Mouse (Mus musculus) heart, embryonic 13.5 days (tissue): ENCODE data around the gene Hnrnpa1. TPM values are rescaled to one million over a fixed set of nuclear protein-coding genes. Genes with fewer than 3 reads are reported as not detected.
"Not testable (repeated sequence)": the region's sequence is repeated elsewhere in the genome, so short reads cannot be mapped to it uniquely, and the experiment has no call there.

Source experiments
- ATAC-seq: fragments of 200-750 bp; cut with Nextera tagmentation; 2 replicates; pipeline ENCODE4 v1.8.0; 2017; ENCODE audit warnings: moderate TSS enrichment; ENCODE audit not compliant: insufficient number of reproducible peaks, low FRiP score, low TSS enrichment; ENCODE audit errors: extremely low read depth
- H3K27ac ChIP-seq: fragments of 300-500 bp; sonication (generic); replicated peaks from 2 replicates; pipeline ENCODE4 v1.5.1; 2015; ENCODE audit warnings: moderate library complexity, mild to moderate bottlenecking, inconsistent platforms
- H3K27me3 ChIP-seq: fragments of 300-500 bp; sonication (generic); replicated peaks from 2 replicates; pipeline ENCODE4 v1.6.1; 2015; ENCODE audit warnings: mild to moderate bottlenecking, inconsistent platforms
- H3K36me3 ChIP-seq: fragments of 300-500 bp; sonication (generic); 2 replicates; pipeline ENCODE4 v1.6.1; 2015; ENCODE audit warnings: mild to moderate bottlenecking, inconsistent platforms
- H3K4me1 ChIP-seq: fragments of 300-500 bp; sonication (generic); 2 replicates; pipeline ENCODE4 v1.6.1; 2015; ENCODE audit warnings: inconsistent platforms
- H3K4me2 ChIP-seq: fragments of 300-500 bp; sonication (generic); 2 replicates; pipeline ENCODE4 v1.6.1; 2015; ENCODE audit warnings: inconsistent platforms, mild to moderate bottlenecking, moderate library complexity
- H3K4me3 ChIP-seq: fragments of 300-500 bp; sonication (generic); 2 replicates; pipeline ENCODE4 v1.5.1; 2015; ENCODE audit warnings: moderate library complexity, mild to moderate bottlenecking, inconsistent platforms
- H3K9ac ChIP-seq: fragments of 300-500 bp; sonication (generic); 2 replicates; pipeline ENCODE4 v1.6.1; 2015; ENCODE audit warnings: inconsistent platforms, mild to moderate bottlenecking, moderate library complexity
- H3K9me3 ChIP-seq: fragments of 300-500 bp; sonication (generic); 2 replicates; pipeline ENCODE4 v1.6.1; 2016; ENCODE audit warnings: inconsistent platforms
- whole genome bisulfite sequencing: fragments of 180-500 bp; shearing (Covaris S2); methylation state at CpG from one replicate; pipeline ENCODE4 v1.1.7; 2015; ENCODE audit warnings: mixed read lengths; 5-methylcytosine and 5-hydroxymethylcytosine counted together
- polyA plus RNA-seq: library from polyadenylated mRNA; unstranded; fragments of >200 nt; fragmentation: Nextera tagmentation; extraction: Ambion mirVana; gene quantifications from 2 replicates; pipeline ENCODE4 v1.2.1, GENCODE M21; 2015

The Hnrnpa1 gene
- polyA plus RNA-seq, 1 experiment from 2014 or later = 500 TPM

DNA sequence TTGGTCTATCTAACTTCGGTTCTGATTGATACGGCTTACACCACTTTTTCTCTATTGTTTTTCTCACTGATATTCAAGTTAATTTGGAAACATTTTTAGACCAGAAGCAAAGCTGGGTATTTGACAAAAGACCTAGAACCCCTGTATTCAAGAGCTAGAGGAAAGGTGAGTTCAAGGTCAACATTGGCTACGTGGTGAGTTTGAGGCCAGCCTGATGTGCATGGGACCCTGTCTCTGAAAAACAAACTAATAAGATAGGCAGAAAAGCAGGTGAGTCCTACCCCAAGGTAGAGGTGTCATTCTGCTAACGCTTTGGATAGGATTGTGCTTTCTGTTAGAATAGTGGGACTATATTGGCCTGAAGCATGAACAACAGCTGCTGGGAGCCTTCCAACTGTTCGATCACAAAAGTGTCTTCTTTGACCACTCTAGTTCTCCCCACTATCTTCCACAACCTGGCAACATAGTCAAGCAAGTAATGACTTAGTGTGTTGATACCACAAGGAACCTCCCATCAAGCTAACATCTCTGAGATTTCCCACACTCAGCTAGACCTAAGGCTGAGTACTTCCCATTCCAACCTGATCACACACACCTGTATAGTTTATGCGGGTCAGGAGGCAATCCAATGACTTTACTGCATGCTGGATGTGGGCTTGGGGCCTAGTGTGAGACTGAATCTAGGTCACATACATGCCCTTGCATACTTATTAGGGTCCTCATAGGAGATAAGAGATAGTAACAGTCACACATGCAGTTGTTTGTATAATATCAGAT lies 16.2 kb downstream of the Hnrnpa1 start:
- H3K27ac ChIP-seq = no peak overlapping the region
- no peaks in the 10 kb centered on the region for H3K9me3 ChIP-seq
- peak overlapping the region; percentile 85 for H3K4me2 ChIP-seq
- WGBS = 85% methylated on average over 6 of the region's 6 CpGs
- no peaks in the 10 kb centered on the region for H3K36me3 ChIP-seq
- H3K27me3 ChIP-seq = no peaks in the 10 kb centered on the region
- peak overlapping the region; percentile 3; the same call in 1 of the 2 replicates for H3K4me3 ChIP-seq
- no peak for ATAC-seq
- H3K9ac ChIP-seq = no peak overlapping the region
- peaks cover 41% of the 10 kb centered on the region for H3K4me1 ChIP-seq

DNA sequence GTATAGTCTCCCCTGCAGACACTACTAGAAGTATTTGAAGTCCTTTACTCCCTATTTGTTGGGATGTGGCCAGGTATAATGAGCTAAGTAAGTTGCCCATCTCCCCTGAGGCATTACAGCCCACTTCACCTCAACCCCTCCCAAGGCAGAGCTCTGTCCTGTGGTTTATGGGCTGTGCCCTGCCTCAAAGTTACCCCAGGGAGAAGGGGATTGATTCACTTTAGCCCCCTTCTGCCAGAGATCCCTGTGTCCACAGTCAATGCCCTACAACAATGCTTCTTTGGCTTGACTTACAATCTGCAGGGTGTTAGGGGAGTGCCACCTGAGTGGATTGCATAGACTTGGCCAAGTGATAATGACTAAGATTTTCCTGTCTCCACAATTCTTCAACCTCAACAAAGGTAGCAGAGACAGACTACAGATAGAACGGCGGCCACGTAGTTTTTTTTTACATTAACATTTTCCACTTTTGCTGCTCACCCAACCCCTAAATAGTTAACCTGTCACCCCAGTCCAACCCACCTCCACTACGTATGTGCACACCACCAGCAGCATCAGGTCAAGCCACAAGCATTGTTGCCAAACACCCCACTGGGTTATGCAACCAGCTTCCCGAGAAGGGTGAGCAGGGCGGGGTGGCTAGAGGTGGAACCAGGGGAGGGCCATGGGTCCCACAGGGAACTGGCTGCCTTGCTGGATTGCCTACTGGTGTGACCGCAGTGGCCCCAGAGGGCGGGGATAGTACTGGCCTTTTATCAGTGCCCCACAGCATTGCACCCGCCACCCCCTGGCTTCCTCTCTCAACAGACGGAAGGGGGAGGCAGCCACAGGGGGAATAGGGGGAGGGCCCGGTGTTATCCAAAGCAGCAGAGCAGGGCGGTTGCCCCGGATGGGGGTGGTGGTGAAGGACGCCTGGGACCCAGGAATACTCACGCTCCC lies 17.8 kb downstream of the Hnrnpa1 start, which contains the start of gene Nfe2:
Nfe2 (minus strand) TSS at position 614 of the 939 bp plus-strand sequence.
- H3K36me3 ChIP-seq = no peaks in the 10 kb centered on the region
- peaks cover 41% of the 10 kb centered on the region for H3K4me1 ChIP-seq
- peak within 1 kb of the TSS; percentile 72 for H3K9ac ChIP-seq
- peak within 1 kb of the TSS; percentile 85 for H3K4me2 ChIP-seq
- peak; percentile 82 for ATAC-seq
- WGBS = 5% methylated on average over 15 of the region's 15 CpGs
- peak within 1 kb of the TSS; percentile 46 for H3K27ac ChIP-seq
- peak within 1 kb of the TSS; percentile 41 for H3K4me3 ChIP-seq
- no peaks in the 10 kb centered on the region for H3K9me3 ChIP-seq
- H3K27me3 ChIP-seq = no peaks in the 10 kb centered on the region

DNA sequence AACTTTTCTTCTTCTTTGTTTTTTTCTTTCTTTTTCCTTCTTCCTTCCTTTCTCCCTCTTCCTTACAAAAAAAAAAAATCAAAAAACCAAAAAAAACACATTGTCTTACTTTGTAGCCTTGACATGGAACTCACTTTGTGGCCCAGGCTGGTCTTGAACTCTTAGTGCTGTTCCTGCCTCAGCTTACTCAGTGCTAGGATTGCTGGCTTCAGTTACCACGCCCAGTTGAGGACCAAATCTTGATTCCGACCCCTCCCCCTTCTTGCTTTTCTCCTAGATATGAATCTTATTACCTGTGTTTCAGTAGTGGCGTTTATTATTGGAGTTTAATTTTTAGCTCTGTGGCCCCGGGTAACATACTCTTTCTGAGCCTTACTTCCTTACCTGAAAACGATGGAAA lies 18.9 kb downstream of the Hnrnpa1 start:
- no peaks in the 10 kb centered on the region for H3K36me3 ChIP-seq
- no peaks in the 10 kb centered on the region for H3K27me3 ChIP-seq
- H3K4me3 ChIP-seq = no peak overlapping the region
- no peak overlapping the region for H3K27ac ChIP-seq
- no peaks in the 10 kb centered on the region for H3K9me3 ChIP-seq
- 83% methylated on average over 5 of the region's 5 CpGs for WGBS
- H3K4me1 ChIP-seq = peaks cover 41% of the 10 kb centered on the region
- H3K4me2 ChIP-seq = peak overlapping the region; percentile 85
- H3K9ac ChIP-seq = no peak overlapping the region
- no peak for ATAC-seq

DNA sequence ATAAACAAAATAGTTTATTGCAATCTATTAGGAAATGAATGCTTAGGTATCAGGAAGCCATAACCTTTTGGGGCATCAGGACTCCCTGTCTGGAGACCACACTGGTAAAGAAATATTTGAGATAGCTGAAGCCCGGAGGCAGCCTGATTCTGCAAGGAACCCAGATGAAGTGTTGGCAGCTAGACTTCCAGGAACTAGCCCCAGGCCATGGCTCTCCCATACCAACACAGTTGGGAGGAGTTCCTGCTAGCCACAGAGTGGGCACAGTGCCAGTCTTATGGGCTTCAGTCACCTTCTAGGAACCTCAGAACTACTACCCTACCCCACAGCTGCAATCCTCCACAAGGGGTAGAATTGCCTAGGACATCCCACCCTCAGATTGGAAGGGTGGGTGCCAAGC lies 19.8 kb downstream of the Hnrnpa1 start:
- H3K9me3 ChIP-seq = no peaks in the 10 kb centered on the region
- H3K27me3 ChIP-seq = no peaks in the 10 kb centered on the region
- no peak overlapping the region for H3K4me3 ChIP-seq
- WGBS = 9% methylated on average over 1 of the region's 1 CpGs
- H3K9ac ChIP-seq = no peak overlapping the region
- peaks cover 35% of the 10 kb centered on the region for H3K4me1 ChIP-seq
- H3K36me3 ChIP-seq = no peaks in the 10 kb centered on the region
- no peak for ATAC-seq
- H3K27ac ChIP-seq = no peak overlapping the region
- H3K4me2 ChIP-seq = no peak overlapping the region

DNA sequence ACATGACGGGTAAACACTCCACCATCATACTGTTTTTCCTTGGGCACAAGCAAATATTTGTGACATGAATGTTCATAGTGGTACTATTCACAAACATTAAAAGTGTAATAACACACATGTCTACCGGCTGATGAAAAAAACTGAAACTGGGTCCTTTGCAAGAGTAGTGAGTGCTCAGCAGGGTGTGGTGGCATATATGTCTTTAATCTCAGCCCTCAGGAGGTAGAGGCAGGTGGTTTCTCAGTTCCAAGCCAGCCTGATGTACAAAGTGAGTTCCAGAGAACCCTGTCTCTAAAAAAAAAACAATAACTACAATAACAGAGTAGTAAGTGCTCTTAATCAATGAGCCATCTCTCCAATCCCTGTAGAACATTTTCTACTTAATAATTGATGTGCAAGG lies 24.6 kb downstream of the Hnrnpa1 start:
- H3K4me1 ChIP-seq = peaks cover 5% of the 10 kb centered on the region
- no peaks in the 10 kb centered on the region for H3K9me3 ChIP-seq
- H3K4me3 ChIP-seq = no peak overlapping the region
- no peak overlapping the region for H3K4me2 ChIP-seq
- H3K9ac ChIP-seq = no peak overlapping the region
- no peak overlapping the region for H3K27ac ChIP-seq
- ATAC-seq = no peak
- H3K27me3 ChIP-seq = no peaks in the 10 kb centered on the region
- no peaks in the 10 kb centered on the region for H3K36me3 ChIP-seq
- 81% methylated on average over 2 of the region's 2 CpGs for WGBS

DNA sequence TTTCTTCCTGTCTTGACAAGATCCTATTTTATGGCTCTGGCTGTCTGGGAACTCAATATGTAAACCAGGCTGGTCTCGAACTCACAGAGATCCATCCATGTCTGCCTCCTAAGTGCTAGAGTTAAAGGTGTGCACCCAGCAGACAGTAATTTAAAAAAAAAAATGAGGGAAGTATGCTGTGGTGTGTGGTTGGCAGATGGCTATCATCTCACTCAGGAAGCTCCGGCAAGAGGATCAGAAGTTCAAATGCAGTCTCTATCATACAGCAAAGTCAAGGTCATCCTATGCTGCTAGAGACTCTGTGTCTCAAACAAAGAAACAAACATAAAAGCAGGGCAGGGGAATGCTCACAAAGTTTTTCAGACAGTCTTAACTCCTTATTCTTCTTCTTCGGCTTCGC lies 28.7 kb downstream of the Hnrnpa1 start:
- Histone ChIP-seq H3K27me3 (no peaks in the 10 kb centered on the region), H3K9me3 (no peaks in the 10 kb centered on the region), H3K36me3 (no peaks in the 10 kb centered on the region), H3K27ac (no peak overlapping the region), H3K4me1 (peaks cover 8% of the 10 kb centered on the region), H3K4me2 (no peak overlapping the region), H3K4me3 (no peak overlapping the region), H3K9ac (no peak overlapping the region)
- ATAC-seq = no peak
- 79% methylated on average over 4 of the region's 4 CpGs for WGBS

DNA sequence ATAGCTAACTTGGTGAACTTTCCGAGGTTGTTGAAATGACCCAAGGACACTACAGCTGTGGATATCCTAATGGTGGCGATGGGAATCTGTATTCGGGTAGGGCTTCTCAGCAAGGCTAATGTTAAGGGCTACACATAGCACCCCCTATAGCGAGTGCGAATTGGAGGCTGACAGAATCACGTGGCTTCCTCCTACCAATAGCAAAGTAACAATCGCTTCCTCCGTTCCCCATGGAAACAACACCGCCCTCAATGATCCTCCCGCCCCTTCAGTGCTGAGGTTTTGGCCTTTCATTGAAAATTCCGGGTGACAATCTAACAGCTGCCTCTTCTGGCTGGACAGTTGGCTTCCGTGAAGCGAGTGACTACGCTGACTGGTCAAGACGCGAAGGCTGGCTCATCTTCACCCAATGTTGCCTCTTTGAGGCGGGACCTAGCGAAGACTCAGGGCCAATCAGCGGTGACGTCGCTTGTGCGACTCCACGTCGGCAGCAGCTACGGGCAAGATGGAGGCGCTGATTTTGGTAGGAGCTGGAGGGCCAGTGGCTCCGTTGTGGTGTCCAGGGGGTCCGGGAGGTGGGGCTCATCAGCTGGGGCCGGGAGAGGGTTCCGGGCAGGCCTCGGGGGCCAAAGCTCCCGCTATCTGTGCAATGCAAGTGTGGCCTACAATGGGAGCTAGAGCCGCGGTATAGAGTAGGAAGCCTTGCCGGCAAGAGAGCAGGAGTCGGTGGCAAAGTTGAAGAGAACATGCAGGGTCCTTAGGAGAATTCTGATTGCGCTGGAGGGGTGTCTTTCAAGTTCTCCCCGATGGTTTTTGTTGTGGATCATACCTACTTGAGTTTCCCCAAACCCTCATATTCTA lies 32.4 kb downstream of the Hnrnpa1 start, which contains the start of gene Copz1:
Copz1 (plus strand) TSS at position 296 of the 861 bp plus-strand sequence.
- Histone ChIP-seq H3K4me1 (peaks cover 19% of the 10 kb centered on the region), H3K9me3 (no peaks in the 10 kb centered on the region), H3K27ac (peak within 1 kb of the TSS; percentile 51), H3K4me2 (peak within 1 kb of the TSS; percentile 78), H3K9ac (peak within 1 kb of the TSS; percentile 92), H3K4me3 (peak within 1 kb of the TSS; percentile 76), H3K36me3 (no peaks in the 10 kb centered on the region), H3K27me3 (no peaks in the 10 kb centered on the region)
- under 1% methylated on average over 38 of the region's 38 CpGs for WGBS
- ATAC-seq = peak; percentile 98

DNA sequence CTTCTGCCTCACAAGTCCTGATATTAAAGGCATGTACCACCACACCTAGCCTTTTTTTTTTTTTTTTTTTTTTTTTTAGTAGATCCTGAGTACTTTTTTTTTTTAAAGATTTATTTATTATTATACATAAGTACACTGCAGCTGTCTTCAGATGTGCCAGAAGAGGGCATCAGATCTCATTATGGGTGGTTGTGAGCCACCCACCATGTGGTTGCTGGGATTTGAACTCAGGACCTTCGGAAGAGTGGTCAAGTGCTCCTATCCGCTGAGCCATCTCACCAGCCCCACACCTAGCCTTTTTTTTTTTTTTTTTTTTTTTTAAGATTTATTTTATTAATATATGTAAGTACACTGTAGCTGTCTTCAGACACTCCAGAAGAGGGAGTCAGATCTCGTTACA lies 35.7 kb downstream of the Hnrnpa1 start:
- H3K27ac ChIP-seq, H3K9ac ChIP-seq, H3K27me3 ChIP-seq, H3K4me2 ChIP-seq, H3K4me3 ChIP-seq, ATAC-seq, H3K36me3 ChIP-seq, H3K9me3 ChIP-seq: not testable (repeated sequence)
- 91% methylated on average over 3 of the region's 3 CpGs for WGBS
- H3K4me1 ChIP-seq = peaks cover 29% of the 10 kb centered on the region

DNA sequence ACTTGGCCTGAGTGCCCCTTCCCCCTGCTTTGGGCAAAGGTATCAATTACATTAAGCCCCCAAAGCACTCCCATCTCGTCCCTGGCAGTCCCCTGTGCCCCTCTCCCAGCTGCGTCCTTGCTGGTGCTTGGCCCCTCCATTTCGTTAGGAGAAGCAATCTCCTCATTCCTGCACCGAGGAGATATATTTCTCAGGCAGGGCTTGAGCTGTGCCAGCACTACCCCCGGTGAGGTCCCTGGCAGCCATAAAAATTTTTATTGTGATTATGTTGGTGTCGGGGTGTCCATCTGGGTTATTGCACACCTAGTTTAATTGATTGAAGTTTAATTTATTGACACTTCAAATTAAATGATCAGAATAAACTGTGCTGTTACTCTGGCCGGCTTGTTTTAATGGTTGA lies 37.7 kb downstream of the Hnrnpa1 start:
- Histone ChIP-seq H3K4me1 (peaks cover 29% of the 10 kb centered on the region), H3K4me2 (no peak overlapping the region), H3K4me3 (no peak overlapping the region), H3K27ac (no peak overlapping the region), H3K36me3 (peaks cover 9% of the 10 kb centered on the region), H3K9ac (no peak overlapping the region), H3K27me3 (no peaks in the 10 kb centered on the region), H3K9me3 (no peaks in the 10 kb centered on the region)
- WGBS = 69% methylated on average over 7 of the region's 7 CpGs
- no peak for ATAC-seq

DNA sequence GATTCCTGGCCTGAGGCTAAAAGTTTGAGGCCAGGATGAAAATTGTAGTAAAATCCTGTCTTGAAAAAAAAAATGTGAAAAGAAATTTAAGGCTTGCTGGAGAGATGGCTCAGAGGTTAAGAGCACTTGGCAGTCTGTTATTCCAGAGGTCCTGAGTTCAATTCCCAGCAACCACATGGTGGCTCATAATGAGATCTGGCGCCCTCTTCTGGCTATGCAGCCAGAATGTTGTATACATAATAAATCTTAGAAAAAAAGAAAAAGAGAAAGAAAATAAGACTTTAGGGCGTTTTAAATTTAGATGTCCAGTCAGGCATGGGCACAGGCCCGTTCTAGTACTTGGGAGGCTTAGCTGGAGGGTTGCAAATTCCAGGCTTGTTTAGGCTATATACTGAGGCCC lies 39.5 kb downstream of the Hnrnpa1 start:
- Histone ChIP-seq H3K36me3 (peaks cover 11% of the 10 kb centered on the region), H3K27me3 (no peaks in the 10 kb centered on the region), H3K9me3 (no peaks in the 10 kb centered on the region), H3K9ac (no peak overlapping the region), H3K4me3 (no peak overlapping the region), H3K4me1 (peaks cover 15% of the 10 kb centered on the region), H3K4me2 (no peak overlapping the region), H3K27ac (no peak overlapping the region)
- ATAC-seq = no peak
- 63% methylated on average over 3 of the region's 3 CpGs for WGBS
